Mouse (Mus musculus): ENCODE measurements around the gene Mecom.

GRCm38 (mm10) chr3:30173812-30174211 is 374.0 kb downstream of the Mecom start:
- TF ChIP-seq POLR2A (IDR thresholded peaks at IDR 0.05; ENCODE audit: borderline replicate concordance, low read depth, low read length), result no peak
- no peak for TF ChIP-seq CTCF (IDR thresholded peaks at IDR 0.05; ENCODE audit: low read depth, low read length)
